Mouse (Mus musculus) adrenal gland, postnatal 25 days (tissue): ENCODE results near the gene Ssr4. TPM values are rescaled to one million over a fixed set of nuclear protein-coding genes. Genes with fewer than 3 reads are reported as not detected.
A peak's percentile ranks its signal among the peaks of the same experiment; 100 is the strongest.
"Not testable (repeated sequence)": the region's sequence is repeated elsewhere in the genome, so short reads cannot be mapped to it uniquely, and the experiment has no call there.

Source experiments
- DNase-seq: peaks from one replicate; pipeline ENCODE4 v3.0.0; 2021; ENCODE audit warnings: mixed read lengths
- long read RNA-seq: library from polyadenylated mRNA; stranded (forward); transcript quantifications from one replicate; pipeline ENCODE4 v2.0.0, GENCODE M21; 2021
- total RNA-seq: library from RNA; stranded (reverse); gene quantifications from 2 replicates; pipeline ENCODE4 v1.2.3, GENCODE M21; 2021

Gene Ssr4
- total RNA-seq: 145 and 162 TPM in 2 replicates
- long read RNA-seq, transcript Ssr4-201 (6 exons, 765 nt): minor isoform, 17 of 108 reads
- long read RNA-seq, transcript Ssr4-208 (6 exons, 800 nt): major isoform, 75 of 108 reads
- long read RNA-seq, partial matches to known transcripts: 12 of 108 reads
- long read RNA-seq, other reads (novel, unspliced or antisense): 2 of 108 reads

GRCm38 (mm10) chrX:73786364-73787224 is at the start of gene Ssr4, which contains the start of gene Idh3g:
TSS of gene Ssr4 (plus strand) at chrX:73787028.
TSS of gene Idh3g (minus strand) at chrX:73786897.
- DNase-seq: peak; percentile 84

- DNase-seq: no peak
Measured at GRCm38 (mm10) chrX:73738155-73738554, 48.7 kb upstream of the Ssr4 start.

GRCm38 (mm10) chrX:73739151-73739550 is 47.7 kb upstream of the Ssr4 start:
- DNase-seq: no peak

- not testable (repeated sequence) for DNase-seq
Measured at GRCm38 (mm10) chrX:73739841-73740240, 47.0 kb upstream of the Ssr4 start.

- no peak for DNase-seq
Measured at GRCm38 (mm10) chrX:73744774-73745481, 41.9 kb upstream of the Ssr4 start.

- DNase-seq: no peak
Measured at GRCm38 (mm10) chrX:73748977-73749376, 37.9 kb upstream of the Ssr4 start.

- DNase-seq: no peak
Measured at GRCm38 (mm10) chrX:73756334-73757140, 30.3 kb upstream of the Ssr4 start, which contains the start of gene Plxnb3. TSS of gene Plxnb3 (plus strand) at chrX:73757090.

GRCm38 (mm10) chrX:73758611-73759290 is 28.1 kb upstream of the Ssr4 start:
- peak; percentile 16 for DNase-seq

GRCm38 (mm10) chrX:73765311-73765710 is 21.5 kb upstream of the Ssr4 start:
- DNase-seq: peak; percentile 73

- no peak for DNase-seq
Measured at GRCm38 (mm10) chrX:73767267-73767666, 19.6 kb upstream of the Ssr4 start.

GRCm38 (mm10) chrX:73774168-73774760 is 12.6 kb upstream of the Ssr4 start, which contains the start of gene Srpk3:
TSS of gene Srpk3 (plus strand) at chrX:73774405.
- no peak for DNase-seq

- DNase-seq: no peak
Measured at GRCm38 (mm10) chrX:73774802-73775483, 11.9 kb upstream of the Ssr4 start.

- DNase-seq: no peak
Measured at GRCm38 (mm10) chrX:73782227-73782626, 4.6 kb upstream of the Ssr4 start.

- no peak for DNase-seq
Measured at GRCm38 (mm10) chrX:73785666-73786065, 1.2 kb upstream of the Ssr4 start.

GRCm38 (mm10) chrX:73787225-73787558 is 364 bp downstream of the Ssr4 start:
- DNase-seq: no peak

- DNase-seq: no peak
Measured at GRCm38 (mm10) chrX:73788501-73788900, 1.7 kb downstream of the Ssr4 start.

- no peak for DNase-seq
Measured at GRCm38 (mm10) chrX:73793039-73793438, 6.2 kb downstream of the Ssr4 start.

GRCm38 (mm10) chrX:73793505-73793904 is 6.7 kb downstream of the Ssr4 start:
- no peak for DNase-seq

- no peak for DNase-seq
Measured at GRCm38 (mm10) chrX:73797511-73797910, 10.7 kb downstream of the Ssr4 start.

GRCm38 (mm10) chrX:73798502-73798901 is 11.7 kb downstream of the Ssr4 start:
- peak; percentile 72 for DNase-seq
